Mouse (Mus musculus): Measurements from ENCODE around the gene B230217C12Rik. TPM values are rescaled to one million over a fixed set of nuclear protein-coding genes. Genes with fewer than 3 reads are reported as not detected.

The B230217C12Rik gene
- polyA plus RNA-seq, 1 experiment from 2014 or later: 14.3 TPM

- Histone ChIP-seq H3K27ac (replicated peaks) (peak overlapping the region; percentile 90), H3K9me3 (replicated peaks) (no peaks in the 10 kb centered on the region), H3K27me3 (ENCODE audit: low read depth, poor library complexity, severe bottlenecking) (0 out of 2 replicates have a peak, but pooled peaks cover 6% of the 10 kb centered on the region), H3K4me1 (peaks cover 98% of the 10 kb centered on the region), H3K4me3 (peak overlapping the region; percentile 42), H3K36me3 (peaks cover 60% of the 10 kb centered on the region)
- WGBS: 33% methylated on average over 12 of the region's 13 CpGs
- no peak for DNase-seq (ENCODE audit: low spot score)
Observed at GRCm38 (mm10) chr11:97811569-97812362, 28.8 kb upstream of the B230217C12Rik start.

GRCm38 (mm10) chr11:97812491-97812921, 28.1 kb upstream of the B230217C12Rik start:
- H3K4me1 ChIP-seq: peaks cover 99% of the 10 kb centered on the region
- WGBS: 27% methylated on average over 3 of the region's 3 CpGs
- 0 out of 2 replicates have a peak, but pooled peaks cover 6% of the 10 kb centered on the region for H3K27me3 ChIP-seq (ENCODE audit: low read depth, poor library complexity, severe bottlenecking)
- H3K9me3 ChIP-seq (replicated peaks): no peaks in the 10 kb centered on the region
- H3K27ac ChIP-seq (replicated peaks): peak overlapping the region; percentile 90
- DNase-seq (ENCODE audit: low spot score): peak; percentile 76
- H3K4me3 ChIP-seq: peak overlapping the region; percentile 42
- H3K36me3 ChIP-seq: peaks cover 55% of the 10 kb centered on the region

GRCm38 (mm10) chr11:97813085-97813484, 27.5 kb upstream of the B230217C12Rik start:
- no peak for DNase-seq (ENCODE audit: low spot score)
- Histone ChIP-seq H3K27me3 (ENCODE audit: low read depth, poor library complexity, severe bottlenecking) (0 out of 2 replicates have a peak, but pooled peaks cover 6% of the 10 kb centered on the region), H3K27ac (replicated peaks) (peak overlapping the region; percentile 90), H3K4me3 (peak overlapping the region; percentile 42), H3K36me3 (peaks cover 49% of the 10 kb centered on the region), H3K9me3 (replicated peaks) (no peaks in the 10 kb centered on the region), H3K4me1 (peaks cover 99% of the 10 kb centered on the region)
- WGBS: 50% methylated on average over 7 of the region's 7 CpGs

GRCm38 (mm10) chr11:97813746-97814515, 26.6 kb upstream of the B230217C12Rik start:
- H3K4me1 ChIP-seq: peaks cover 99% of the 10 kb centered on the region
- 0 out of 2 replicates have a peak, but pooled peaks cover 6% of the 10 kb centered on the region for H3K27me3 ChIP-seq (ENCODE audit: low read depth, poor library complexity, severe bottlenecking)
- DNase-seq (ENCODE audit: low spot score): no peak
- H3K27ac ChIP-seq (replicated peaks): peak overlapping the region; percentile 90
- 0 out of 2 replicates have a peak overlapping the region, but pooled peaks have one; percentile 9 for H3K4me3 ChIP-seq
- H3K36me3 ChIP-seq: peaks cover 40% of the 10 kb centered on the region
- H3K9me3 ChIP-seq (replicated peaks): no peaks in the 10 kb centered on the region
- WGBS: 80% methylated on average over 17 of the region's 17 CpGs

- Histone ChIP-seq H3K36me3 (peaks cover 36% of the 10 kb centered on the region), H3K27me3 (ENCODE audit: low read depth, poor library complexity, severe bottlenecking) (0 out of 2 replicates have a peak, but pooled peaks cover 6% of the 10 kb centered on the region), H3K9me3 (replicated peaks) (no peaks in the 10 kb centered on the region), H3K4me1 (peaks cover 98% of the 10 kb centered on the region), H3K27ac (replicated peaks) (peak overlapping the region; percentile 14), H3K4me3 (no peak overlapping the region)
- DNase-seq (ENCODE audit: low spot score): no peak
- WGBS: 78% methylated on average over 11 of the region's 11 CpGs
Observed at GRCm38 (mm10) chr11:97815736-97816135, 24.8 kb upstream of the B230217C12Rik start.

GRCm38 (mm10) chr11:97816176-97816575, 24.4 kb upstream of the B230217C12Rik start:
- Histone ChIP-seq H3K9me3 (replicated peaks) (no peaks in the 10 kb centered on the region), H3K36me3 (peaks cover 40% of the 10 kb centered on the region), H3K4me1 (peaks cover 98% of the 10 kb centered on the region), H3K27me3 (ENCODE audit: low read depth, poor library complexity, severe bottlenecking) (0 out of 2 replicates have a peak, but pooled peaks cover 6% of the 10 kb centered on the region), H3K4me3 (no peak overlapping the region), H3K27ac (replicated peaks) (peak overlapping the region; percentile 14)
- 50% methylated on average over 5 of the region's 5 CpGs for WGBS
- DNase-seq (ENCODE audit: low spot score): no peak

- H3K27me3 ChIP-seq (ENCODE audit: low read depth, poor library complexity, severe bottlenecking): 0 out of 2 replicates have a peak, but pooled peaks cover 6% of the 10 kb centered on the region
- 55% methylated on average over 9 of the region's 9 CpGs for WGBS
- H3K27ac ChIP-seq (replicated peaks): peak overlapping the region; percentile 90
- H3K9me3 ChIP-seq (replicated peaks): no peaks in the 10 kb centered on the region
- no peak for DNase-seq (ENCODE audit: low spot score)
- H3K36me3 ChIP-seq: peaks cover 46% of the 10 kb centered on the region
- peaks cover 95% of the 10 kb centered on the region for H3K4me1 ChIP-seq
- no peak overlapping the region for H3K4me3 ChIP-seq
Observed at GRCm38 (mm10) chr11:97816916-97817315, 23.7 kb upstream of the B230217C12Rik start.

- Histone ChIP-seq H3K36me3 (peaks cover 46% of the 10 kb centered on the region), H3K27me3 (ENCODE audit: low read depth, poor library complexity, severe bottlenecking) (0 out of 2 replicates have a peak, but pooled peaks cover 6% of the 10 kb centered on the region), H3K4me1 (peaks cover 90% of the 10 kb centered on the region), H3K4me3 (0 out of 2 replicates have a peak overlapping the region, but pooled peaks have one; percentile 26), H3K9me3 (replicated peaks) (no peaks in the 10 kb centered on the region), H3K27ac (replicated peaks) (peak overlapping the region; percentile 90)
- DNase-seq (ENCODE audit: low spot score): no peak
- WGBS: 37% methylated on average over 5 of the region's 5 CpGs
Observed at GRCm38 (mm10) chr11:97817379-97817778, 23.2 kb upstream of the B230217C12Rik start.

- Histone ChIP-seq H3K4me3 (peak overlapping the region; percentile 26; the same call in 1 of the 2 replicates), H3K9me3 (replicated peaks) (no peaks in the 10 kb centered on the region), H3K27me3 (ENCODE audit: low read depth, poor library complexity, severe bottlenecking) (0 out of 2 replicates have a peak, but pooled peaks cover 6% of the 10 kb centered on the region), H3K4me1 (peaks cover 89% of the 10 kb centered on the region), H3K36me3 (peaks cover 50% of the 10 kb centered on the region), H3K27ac (replicated peaks) (peak overlapping the region; percentile 90)
- peak; percentile 74 for DNase-seq (ENCODE audit: low spot score)
- 16% methylated on average over 6 of the region's 6 CpGs for WGBS
Observed at GRCm38 (mm10) chr11:97818003-97818402, 22.6 kb upstream of the B230217C12Rik start.

GRCm38 (mm10) chr11:97818571-97818970, 22.0 kb upstream of the B230217C12Rik start:
- Histone ChIP-seq H3K36me3 (peaks cover 50% of the 10 kb centered on the region), H3K4me1 (peaks cover 88% of the 10 kb centered on the region), H3K27ac (replicated peaks) (peak overlapping the region; percentile 90), H3K27me3 (ENCODE audit: low read depth, poor library complexity, severe bottlenecking) (0 out of 2 replicates have a peak, but pooled peaks cover 6% of the 10 kb centered on the region), H3K4me3 (peak overlapping the region; percentile 26; the same call in 1 of the 2 replicates), H3K9me3 (replicated peaks) (no peaks in the 10 kb centered on the region)
- peak; percentile 80 for DNase-seq (ENCODE audit: low spot score)
- WGBS: 3% methylated on average over 4 of the region's 4 CpGs

- WGBS: 50% methylated on average over 4 of the region's 4 CpGs
- DNase-seq (ENCODE audit: low spot score): no peak
- Histone ChIP-seq H3K36me3 (peaks cover 49% of the 10 kb centered on the region), H3K4me1 (peaks cover 82% of the 10 kb centered on the region), H3K27me3 (ENCODE audit: low read depth, poor library complexity, severe bottlenecking) (0 out of 2 replicates have a peak, but pooled peaks cover 6% of the 10 kb centered on the region), H3K27ac (replicated peaks) (peak overlapping the region; percentile 90), H3K4me3 (no peak overlapping the region), H3K9me3 (replicated peaks) (no peaks in the 10 kb centered on the region)
Observed at GRCm38 (mm10) chr11:97819102-97819501, 21.5 kb upstream of the B230217C12Rik start.

GRCm38 (mm10) chr11:97819923-97820322, 20.7 kb upstream of the B230217C12Rik start:
- Histone ChIP-seq H3K4me3 (no peak overlapping the region), H3K36me3 (peaks cover 51% of the 10 kb centered on the region), H3K27ac (replicated peaks) (no peak overlapping the region; the same call in 1 of the 2 replicates), H3K4me1 (peaks cover 74% of the 10 kb centered on the region), H3K9me3 (replicated peaks) (no peaks in the 10 kb centered on the region), H3K27me3 (ENCODE audit: low read depth, poor library complexity, severe bottlenecking) (0 out of 2 replicates have a peak, but pooled peaks cover 6% of the 10 kb centered on the region)
- WGBS: 84% methylated on average over 5 of the region's 5 CpGs
- DNase-seq (ENCODE audit: low spot score): no peak

Measured in midbrain, embryonic 10.5 days (tissue).